Mouse (Mus musculus) limb, embryonic 11.5 days (tissue): ENCODE measurements around the gene Psme2b. TPM values are rescaled to one million over a fixed set of nuclear protein-coding genes. Genes with fewer than 3 reads are reported as not detected.
"Not testable (repeated sequence)": the region's sequence is repeated elsewhere in the genome, so short reads cannot be mapped to it uniquely, and the experiment has no call there.

ENCODE experiments used
- ATAC-seq: fragments of 200-750 bp; cut with Nextera tagmentation; 2 replicates; pipeline ENCODE4 v1.8.0; 2017; ENCODE audit warnings: low read depth; ENCODE audit not compliant: insufficient number of reproducible peaks, low FRiP score, low TSS enrichment
- DNase-seq: peaks from one replicate; pipeline ENCODE4 v3.0.0-alpha.2; 2015; ENCODE audit warnings: low spot score
- H3K27ac ChIP-seq: fragments of 300-500 bp; sonication (generic); replicated peaks from 2 replicates; pipeline ENCODE4 v1.5.1; 2014; ENCODE audit warnings: low read depth, mild to moderate bottlenecking, low read length
- H3K27me3 ChIP-seq: fragments of 300-500 bp; sonication (generic); 2 replicates; pipeline ENCODE4 v1.6.1; 2014; ENCODE audit warnings: mild to moderate bottlenecking, low read length, mixed read lengths; ENCODE audit not compliant: control insufficient read depth, insufficient read depth
- H3K36me3 ChIP-seq: fragments of 300-500 bp; sonication (generic); 2 replicates; pipeline ENCODE4 v1.6.1; 2014; ENCODE audit warnings: mild to moderate bottlenecking, low read length, moderate library complexity, mixed read lengths; ENCODE audit not compliant: control insufficient read depth, insufficient read depth
- H3K4me1 ChIP-seq: fragments of 300-500 bp; sonication (generic); 2 replicates; pipeline ENCODE4 v1.6.1; 2014; ENCODE audit warnings: low read length, mixed read lengths; ENCODE audit not compliant: control insufficient read depth, insufficient read depth
- H3K4me2 ChIP-seq: fragments of 300-500 bp; sonication (generic); 2 replicates; pipeline ENCODE4 v1.6.1; 2014; ENCODE audit warnings: low read depth, mild to moderate bottlenecking, moderate library complexity; ENCODE audit not compliant: severe bottlenecking
- H3K4me3 ChIP-seq: fragments of 300-500 bp; sonication (generic); 2 replicates; pipeline ENCODE4 v1.5.1; 2014; ENCODE audit warnings: low read depth, low read length
- H3K9ac ChIP-seq: fragments of 300-500 bp; sonication (generic); 2 replicates; pipeline ENCODE4 v1.6.1; 2014; ENCODE audit warnings: mild to moderate bottlenecking, low read length
- H3K9me3 ChIP-seq: fragments of 300-500 bp; sonication (generic); 2 replicates; pipeline ENCODE4 v1.6.1; 2016; ENCODE audit warnings: low read length; ENCODE audit not compliant: control insufficient read depth
- WGBS: fragments of 180-500 bp; shearing (Covaris S2); extraction: QIAGEN DNeasy Blood & Tissue Kit; methylation state at CpG from one replicate; pipeline ENCODE4 v1.1.7; 2014; 5-methylcytosine and 5-hydroxymethylcytosine counted together
- polyA plus RNA-seq: library from polyadenylated mRNA; unstranded; fragments of >200 nt; fragmentation: Nextera tagmentation; extraction: Ambion mirVana; gene quantifications from 2 replicates; pipeline ENCODE4 v1.2.1, GENCODE M21; 2014

The Psme2b gene
- polyA plus RNA-seq, 1 experiment from 2014 or later, result 0.91 TPM

DNA sequence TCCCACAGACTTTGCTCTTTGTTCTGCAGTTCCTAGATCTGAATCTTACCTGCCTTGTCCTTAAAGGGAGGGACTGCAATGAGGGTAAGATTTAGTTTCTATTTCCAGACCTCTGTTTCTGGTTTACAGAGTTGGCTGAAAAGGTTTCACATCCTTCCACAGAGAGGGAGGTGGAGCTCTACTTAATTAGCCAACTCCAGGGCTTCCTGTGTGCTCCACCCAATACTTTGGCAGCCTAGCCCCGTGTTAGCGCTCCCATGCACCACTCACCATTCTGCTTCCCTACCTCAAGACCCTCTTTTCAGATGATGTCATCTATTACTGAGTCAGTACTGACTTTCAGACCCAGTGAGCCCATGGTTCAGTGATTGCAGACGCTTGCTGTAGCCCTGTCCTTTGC lies 33.3 kb upstream of the Psme2b start, which contains the start of gene 9930111J21Rik1:
9930111J21Rik1 (minus strand) TSS at position 148 of the 400 bp plus-strand sequence.
- H3K9me3 ChIP-seq, H3K4me3 ChIP-seq, H3K27ac ChIP-seq, H3K27me3 ChIP-seq, ATAC-seq, H3K4me2 ChIP-seq, H3K4me1 ChIP-seq, H3K9ac ChIP-seq, DNase-seq, H3K36me3 ChIP-seq: not testable (repeated sequence)
- WGBS, result no CpG with 5 or more reads among the region's 3 CpGs

GRCm38 (mm10) chr11:48978240-48978939 lies 32.4 kb upstream of the Psme2b start, which contains the start of gene Olfr56:
TSS of gene Olfr56 (plus strand) at chr11:48978889.
- not testable (repeated sequence) for ATAC-seq, H3K27me3 ChIP-seq, H3K27ac ChIP-seq, DNase-seq, H3K4me2 ChIP-seq, H3K36me3 ChIP-seq, H3K4me1 ChIP-seq, H3K9ac ChIP-seq, H3K4me3 ChIP-seq, H3K9me3 ChIP-seq
- WGBS, result no CpG with 5 or more reads among the region's 1 CpGs

DNA sequence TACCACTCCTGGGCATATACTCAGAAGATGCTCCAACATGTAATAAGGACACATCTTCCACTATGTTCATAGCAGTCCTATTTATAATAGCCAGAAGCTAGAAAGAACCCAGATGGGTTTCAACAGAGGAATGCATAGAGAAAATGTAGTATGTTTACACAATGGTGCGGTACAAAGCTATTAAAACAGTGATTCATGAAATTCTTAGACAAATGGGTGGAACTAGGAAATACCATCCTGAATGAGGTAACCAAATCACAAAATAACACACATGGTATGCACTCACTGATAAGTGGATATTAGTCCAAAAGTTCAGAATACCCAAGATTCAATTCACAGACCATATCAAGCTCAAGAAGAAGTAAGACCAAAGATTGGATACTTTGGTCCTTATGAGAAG lies 28.7 kb upstream of the Psme2b start:
- H3K27ac ChIP-seq, ATAC-seq, H3K4me3 ChIP-seq, H3K4me2 ChIP-seq, H3K4me1 ChIP-seq, H3K9ac ChIP-seq, H3K27me3 ChIP-seq, H3K9me3 ChIP-seq, DNase-seq, H3K36me3 ChIP-seq: not testable (repeated sequence)
- no CpG with 5 or more reads among the region's 1 CpGs for WGBS

GRCm38 (mm10) chr11:48939286-48939685 lies 6.7 kb downstream of the Psme2b start:
- H3K4me1 ChIP-seq, ATAC-seq, H3K9ac ChIP-seq, H3K4me2 ChIP-seq, H3K4me3 ChIP-seq, H3K36me3 ChIP-seq, H3K27ac ChIP-seq, DNase-seq, H3K27me3 ChIP-seq, H3K9me3 ChIP-seq: not testable (repeated sequence)

DNA sequence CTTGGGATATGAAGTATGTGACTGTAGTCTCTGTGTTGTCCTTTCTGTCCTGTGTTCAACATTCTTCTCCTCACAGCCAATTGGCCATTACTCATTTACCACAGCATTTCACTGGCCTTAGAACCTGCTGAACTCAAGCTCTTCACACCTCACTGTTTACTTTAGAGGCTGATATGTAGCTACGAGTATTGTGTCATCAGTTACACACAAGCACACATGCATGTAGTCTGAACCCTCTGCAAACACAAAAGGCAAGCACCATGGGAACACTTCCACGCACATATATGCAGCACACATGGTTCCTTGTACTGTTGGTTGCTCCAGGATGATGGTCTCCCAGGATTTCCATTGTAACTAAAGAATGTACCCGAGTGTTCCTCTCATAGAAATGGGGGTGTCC lies 10.7 kb downstream of the Psme2b start:
- not testable (repeated sequence) for H3K4me3 ChIP-seq, H3K4me1 ChIP-seq, H3K36me3 ChIP-seq, DNase-seq, H3K27me3 ChIP-seq, H3K4me2 ChIP-seq, H3K27ac ChIP-seq, ATAC-seq, H3K9me3 ChIP-seq, H3K9ac ChIP-seq
- no CpG with 5 or more reads among the region's 3 CpGs for WGBS

DNA sequence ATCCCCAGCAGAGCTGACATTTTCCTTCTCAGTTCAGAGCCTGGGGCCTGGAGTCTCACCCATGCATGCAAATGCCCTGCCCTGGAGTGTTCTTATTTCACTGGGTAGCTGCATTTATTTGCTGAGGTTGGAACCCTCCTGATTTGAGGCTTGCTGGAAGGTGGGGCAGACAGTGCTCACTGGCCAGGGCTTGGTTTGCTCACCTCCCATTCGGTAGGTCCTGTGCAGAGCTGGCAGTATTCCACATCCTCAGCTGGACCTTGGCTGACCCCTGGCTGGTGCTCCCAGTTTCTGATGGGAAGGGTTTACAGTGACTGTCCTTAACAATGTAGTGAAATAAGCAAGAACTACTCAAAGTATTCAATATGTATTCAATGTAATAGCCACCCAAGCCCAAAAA lies 12.1 kb downstream of the Psme2b start:
- 75% methylated on average over 1 of the region's 1 CpGs for WGBS
- not testable (repeated sequence) for H3K27ac ChIP-seq, H3K4me1 ChIP-seq, H3K9me3 ChIP-seq, DNase-seq, H3K9ac ChIP-seq, H3K4me2 ChIP-seq, H3K4me3 ChIP-seq, ATAC-seq, H3K36me3 ChIP-seq, H3K27me3 ChIP-seq

DNA sequence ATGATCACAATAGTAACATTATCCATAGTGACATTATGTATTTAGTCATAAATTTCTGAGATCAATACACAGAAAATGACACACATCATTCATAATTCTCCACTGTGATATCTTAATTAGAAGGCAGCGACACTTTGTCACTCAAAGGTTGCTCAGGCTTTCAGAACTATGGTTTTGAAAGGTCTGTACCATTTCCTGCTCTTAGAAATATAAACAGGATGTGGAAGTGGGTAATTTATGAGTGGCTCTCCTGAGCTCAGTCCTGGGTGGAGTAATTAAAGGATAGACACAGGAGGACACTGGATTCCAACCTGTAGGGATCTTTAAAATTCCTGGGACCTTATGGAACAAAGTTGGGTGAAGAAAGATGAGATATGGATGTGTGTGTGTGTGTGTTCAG lies 12.6 kb downstream of the Psme2b start:
- H3K4me1 ChIP-seq, H3K9me3 ChIP-seq, DNase-seq, H3K27me3 ChIP-seq, H3K4me2 ChIP-seq, H3K9ac ChIP-seq, ATAC-seq, H3K4me3 ChIP-seq, H3K36me3 ChIP-seq, H3K27ac ChIP-seq: not testable (repeated sequence)
- WGBS, result 78% methylated on average over 1 of the region's 1 CpGs

- not testable (repeated sequence) for ATAC-seq, DNase-seq, H3K4me1 ChIP-seq, H3K4me3 ChIP-seq, H3K9ac ChIP-seq, H3K4me2 ChIP-seq, H3K27ac ChIP-seq, H3K36me3 ChIP-seq, H3K27me3 ChIP-seq, H3K9me3 ChIP-seq
- 91% methylated on average over 1 of the region's 1 CpGs for WGBS
Observed at GRCm38 (mm10) chr11:48928068-48928467, 17.9 kb downstream of the Psme2b start.

GRCm38 (mm10) chr11:48926437-48926836 lies 19.6 kb downstream of the Psme2b start:
- H3K9ac ChIP-seq, H3K36me3 ChIP-seq, H3K4me1 ChIP-seq, DNase-seq, H3K27ac ChIP-seq, H3K27me3 ChIP-seq, H3K4me3 ChIP-seq, H3K4me2 ChIP-seq, H3K9me3 ChIP-seq, ATAC-seq: not testable (repeated sequence)
